Mouse (Mus musculus) E14TG2a.4 (cell line): ENCODE results near the gene Med7.

Experiments used
- CTCF ChIP-seq: conservative IDR thresholded peaks from 2 replicates; pipeline ENCODE4 v1.5.1; 2014; ENCODE audit warnings: low read length
- POU5F1 ChIP-seq: IDR thresholded peaks from 2 replicates; pipeline ENCODE4 v1.6.1; 2014; ENCODE audit warnings: low read length, borderline replicate concordance

- TF ChIP-seq CTCF = no peak
- TF ChIP-seq POU5F1 = no peak
Observed at GRCm38 (mm10) chr11:46461362-46461761, 24.6 kb downstream of the Med7 start.
